Mouse (Mus musculus): ENCODE measurements around the gene Gm28729. TPM values are rescaled to one million over a fixed set of nuclear protein-coding genes. Genes with fewer than 3 reads are reported as not detected.
"Not testable (repeated sequence)": the region's sequence is repeated elsewhere in the genome, so short reads cannot be mapped to it uniquely, and the experiment has no call there.

Gm28729 gene
- polyA plus RNA-seq, 2 experiments, result 0.11 TPM; not detected in 1

DNA sequence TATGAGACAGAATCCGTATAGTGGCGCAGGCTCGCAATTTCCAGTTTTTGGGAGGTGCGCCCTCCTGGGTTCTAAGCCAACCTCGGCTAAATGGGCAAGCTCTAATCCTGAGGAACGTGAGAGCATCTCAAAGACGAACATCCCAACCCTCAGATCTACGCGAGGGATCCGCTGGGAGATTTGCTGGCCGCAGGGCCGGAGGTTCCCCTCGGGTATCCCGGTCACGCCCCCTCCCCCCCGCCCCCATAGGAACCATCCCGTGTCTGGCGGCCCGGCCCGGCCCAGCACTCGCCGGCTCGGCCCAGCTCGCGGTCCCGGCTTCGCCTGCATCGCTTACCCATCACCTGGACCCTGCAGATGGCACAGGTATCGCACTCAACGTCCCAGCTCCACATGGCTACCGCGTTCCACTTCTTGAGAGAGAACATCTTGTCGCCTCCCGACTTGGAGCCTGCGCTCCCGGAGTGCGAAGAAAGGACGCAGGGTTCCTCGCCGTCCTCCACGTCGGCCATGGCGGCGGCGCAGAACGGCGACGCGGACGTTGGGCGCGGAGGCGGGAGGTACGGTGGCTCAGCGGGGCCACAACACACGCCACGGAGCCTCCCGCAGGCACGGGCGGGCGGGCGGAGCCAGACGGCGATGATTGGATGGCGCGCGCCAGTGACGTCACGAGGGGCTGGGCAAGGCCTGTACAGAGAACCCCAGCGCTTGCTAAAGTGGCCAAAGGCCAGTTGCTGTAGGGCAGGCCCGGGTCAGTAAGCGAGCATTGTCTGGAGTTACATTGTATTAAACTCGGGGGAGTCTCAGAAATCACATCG is 46.8 kb downstream of the Gm28729 start, which contains the start of gene Rnf7:
Gene Rnf7 (minus strand): TSS at position 605 of the 818 bp plus-strand sequence.
- TF ChIP-seq POLR2A (IDR thresholded peaks at IDR 0.05; ENCODE audit: borderline replicate concordance, extremely low read depth, insufficient read depth, insufficient read length), result 0 out of 2 replicates have a peak, but pooled peaks have one; percentile 68
- DNase-seq (ENCODE audit: low spot score), result peak; percentile 95

DNA sequence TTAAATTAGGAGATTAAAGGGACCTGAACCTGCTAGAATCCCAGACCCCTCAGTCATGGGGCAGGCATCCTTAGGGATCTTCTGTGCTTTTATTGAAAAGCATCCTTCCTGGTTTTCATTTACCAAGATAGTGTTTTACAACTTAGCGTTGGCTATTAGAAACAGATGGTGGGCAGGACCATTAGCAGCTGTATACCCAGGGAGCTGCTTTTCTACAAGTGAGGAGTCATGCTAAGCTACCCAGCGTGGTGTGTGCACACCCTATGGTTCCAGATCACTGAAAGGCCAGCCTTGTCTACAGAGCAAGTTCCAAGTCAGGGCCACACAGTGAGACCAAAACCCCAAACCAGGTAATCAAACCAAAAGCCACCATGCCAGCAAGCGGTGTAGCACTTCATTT is 52.7 kb downstream of the Gm28729 start:
- Histone ChIP-seq H3K4me1 (ENCODE audit: control insufficient read depth, insufficient read depth, low read length) (peaks cover 7% of the 10 kb centered on the region; the same call in 1 of the 2 replicates), H3K36me3 (ENCODE audit: control insufficient read depth, insufficient read depth, low read length) (peaks cover 55% of the 10 kb centered on the region), H3K27me3 (ENCODE audit: control insufficient read depth, insufficient read depth, low read length) (no peaks in the 10 kb centered on the region), H3K9me3 (ENCODE audit: control insufficient read depth, low read length) (no peaks in the 10 kb centered on the region), H3K4me2 (replicated peaks; ENCODE audit: low read depth, low read length, severe bottlenecking) (no peak overlapping the region), H3K9ac (ENCODE audit: low read depth, low read length, severe bottlenecking) (no peak overlapping the region), H3K27ac (replicated peaks; ENCODE audit: low read depth, low read length) (no peak overlapping the region), H3K4me3 (replicated peaks; ENCODE audit: low read length) (no peak overlapping the region)
- ATAC-seq (ENCODE audit: low FRiP score, low read depth) (no peak), DNase-seq (ENCODE audit: low spot score) (no peak)
- TF ChIP-seq POLR2A (IDR thresholded peaks at IDR 0.05; ENCODE audit: borderline replicate concordance, extremely low read depth, insufficient read depth, insufficient read length), result no peak
- WGBS, result 42% methylated on average over 3 of the region's 3 CpGs

More for the DNA sequence above, 46.8 kb downstream of the Gm28729 start, which contains the start of gene Rnf7:
- Histone ChIP-seq H3K4me3 (replicated peaks; ENCODE audit: low read length) (peak within 1 kb of the TSS; percentile 56), H3K9me3 (ENCODE audit: control insufficient read depth, low read length) (no peaks in the 10 kb centered on the region), H3K4me1 (ENCODE audit: control insufficient read depth, insufficient read depth, low read length) (peaks cover 9% of the 10 kb centered on the region; the same call in 1 of the 2 replicates), H3K4me2 (replicated peaks; ENCODE audit: low read depth, low read length, severe bottlenecking) (peak within 1 kb of the TSS; percentile 56), H3K27ac (replicated peaks; ENCODE audit: low read depth, low read length) (peak within 1 kb of the TSS; percentile 84), H3K36me3 (ENCODE audit: control insufficient read depth, insufficient read depth, low read length) (peaks cover 22% of the 10 kb centered on the region), H3K9ac (ENCODE audit: low read depth, low read length, severe bottlenecking) (peak within 1 kb of the TSS; percentile 73), H3K27me3 (ENCODE audit: control insufficient read depth, insufficient read depth, low read length) (no peaks in the 10 kb centered on the region)
- WGBS, result under 1% methylated on average over 74 of the region's 74 CpGs
- peak; percentile 99 for ATAC-seq (ENCODE audit: low FRiP score, low read depth)

DNA sequence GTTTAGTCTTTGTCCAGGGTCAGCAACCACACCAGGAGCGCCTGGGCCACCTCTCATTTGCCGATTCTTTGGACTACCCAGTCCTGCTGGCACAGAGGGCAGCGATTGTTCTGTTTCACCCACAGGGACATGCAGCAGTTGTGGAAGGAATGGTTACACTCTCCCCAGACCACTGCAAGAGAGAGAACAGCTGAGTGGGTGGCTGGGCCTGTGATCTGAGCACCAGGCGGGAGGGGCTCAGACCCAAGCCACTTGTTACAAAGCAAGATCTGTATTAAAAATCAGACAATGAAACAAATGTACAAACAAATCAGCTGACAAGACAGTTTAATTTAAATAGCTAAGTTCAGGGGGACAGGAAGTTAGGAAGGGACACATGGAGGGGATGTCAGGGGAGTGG is 53.4 kb downstream of the Gm28729 start:
- ATAC-seq (ENCODE audit: low FRiP score, low read depth); H3K27me3 ChIP-seq (ENCODE audit: control insufficient read depth, insufficient read depth, low read length); H3K9me3 ChIP-seq (ENCODE audit: control insufficient read depth, low read length); H3K4me1 ChIP-seq (ENCODE audit: control insufficient read depth, insufficient read depth, low read length); H3K27ac ChIP-seq (replicated peaks; ENCODE audit: low read depth, low read length); H3K4me3 ChIP-seq (replicated peaks; ENCODE audit: low read length); DNase-seq (ENCODE audit: low spot score); H3K9ac ChIP-seq (ENCODE audit: low read depth, low read length, severe bottlenecking); H3K4me2 ChIP-seq (replicated peaks; ENCODE audit: low read depth, low read length, severe bottlenecking): not testable (repeated sequence)
- WGBS, result 94% methylated on average over 4 of the region's 4 CpGs
- H3K36me3 ChIP-seq (ENCODE audit: control insufficient read depth, insufficient read depth, low read length), result peaks cover 61% of the 10 kb centered on the region

DNA sequence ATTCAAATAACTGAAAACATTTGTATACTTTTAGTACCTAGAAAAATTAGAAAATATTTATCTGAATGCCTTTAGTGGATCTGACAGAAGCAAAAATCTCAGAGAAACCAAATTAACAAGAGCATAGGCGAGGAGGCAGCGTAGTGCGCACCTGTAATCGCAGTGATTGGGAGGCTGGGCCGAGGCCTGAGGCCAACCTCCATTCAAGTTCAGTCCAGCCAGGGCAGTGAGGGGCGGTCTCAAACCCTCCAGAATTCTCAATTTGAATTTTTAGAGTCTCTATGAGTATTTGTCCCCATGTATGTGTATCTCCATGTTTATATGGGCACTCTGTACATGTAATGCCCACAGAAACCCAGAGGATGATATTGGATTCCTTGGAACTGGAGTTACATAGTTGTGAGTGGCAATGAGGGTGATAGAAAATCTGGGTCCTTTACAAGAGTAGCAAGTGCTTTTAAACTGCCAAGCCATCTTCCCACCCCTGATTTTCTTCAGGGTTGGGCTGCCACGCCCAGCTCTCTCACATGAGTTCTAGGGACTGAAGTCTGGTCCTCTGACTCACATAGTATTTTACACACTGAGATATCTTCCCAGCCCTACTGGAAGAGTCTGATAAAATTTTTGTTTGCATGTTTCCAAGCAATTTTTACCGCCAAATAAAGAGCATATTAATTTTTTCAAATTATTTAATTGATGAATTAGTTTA is 54.6 kb downstream of the Gm28729 start:
- Histone ChIP-seq H3K27ac (replicated peaks; ENCODE audit: low read depth, low read length) (no peak overlapping the region), H3K27me3 (ENCODE audit: control insufficient read depth, insufficient read depth, low read length) (no peaks in the 10 kb centered on the region), H3K36me3 (ENCODE audit: control insufficient read depth, insufficient read depth, low read length) (peaks cover 61% of the 10 kb centered on the region), H3K4me1 (ENCODE audit: control insufficient read depth, insufficient read depth, low read length) (no peaks in the 10 kb centered on the region), H3K4me2 (replicated peaks; ENCODE audit: low read depth, low read length, severe bottlenecking) (no peak overlapping the region), H3K9me3 (ENCODE audit: control insufficient read depth, low read length) (no peaks in the 10 kb centered on the region), H3K4me3 (replicated peaks; ENCODE audit: low read length) (no peak overlapping the region), H3K9ac (ENCODE audit: low read depth, low read length, severe bottlenecking) (no peak overlapping the region)
- ATAC-seq (ENCODE audit: low FRiP score, low read depth) (no peak), DNase-seq (ENCODE audit: low spot score) (no peak)
- WGBS, result 91% methylated on average over 8 of the region's 8 CpGs
- TF ChIP-seq POLR2A (IDR thresholded peaks at IDR 0.05; ENCODE audit: borderline replicate concordance, extremely low read depth, insufficient read depth, insufficient read length), result no peak

DNA sequence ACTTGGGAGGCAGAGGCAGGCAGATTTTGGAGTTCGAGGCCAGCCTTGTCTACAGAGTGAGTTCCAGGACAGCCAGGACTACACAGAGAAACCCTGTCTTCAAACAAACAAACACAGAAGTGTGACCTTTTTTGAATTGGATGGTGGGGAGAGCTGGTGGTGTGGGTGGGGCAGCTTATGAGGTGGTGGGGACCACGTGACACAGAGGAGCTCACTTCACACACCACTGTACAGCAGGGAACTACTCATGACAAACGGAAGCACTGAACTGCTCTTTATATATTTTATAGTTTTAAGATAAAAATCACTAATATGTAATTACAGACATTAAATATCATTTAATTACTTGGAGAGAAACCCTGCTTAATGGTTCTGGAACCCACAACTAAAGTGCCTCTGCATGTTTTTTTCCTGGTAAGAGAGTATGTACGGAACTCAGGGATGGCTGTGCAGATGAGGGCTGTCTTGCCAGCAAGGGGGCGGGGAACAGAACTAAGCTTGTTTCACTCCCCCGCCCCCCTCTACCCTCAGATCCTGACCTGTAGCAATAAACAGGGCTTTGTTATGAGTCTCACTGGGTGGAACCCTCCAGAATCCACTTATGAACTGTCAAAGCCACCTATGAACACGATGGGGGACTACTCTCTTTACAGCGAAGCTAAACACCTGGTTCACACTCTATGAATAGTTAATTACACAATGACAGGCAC is 55.4 kb downstream of the Gm28729 start:
- 48% methylated on average over 8 of the region's 8 CpGs for WGBS
- ATAC-seq (ENCODE audit: low FRiP score, low read depth) (no peak), DNase-seq (ENCODE audit: low spot score) (no peak)

More for the DNA sequence above, 55.4 kb downstream of the Gm28729 start:
- no peaks in the 10 kb centered on the region for H3K27me3 ChIP-seq (ENCODE audit: control insufficient read depth, insufficient read depth, low read length)
- H3K4me2 ChIP-seq (replicated peaks; ENCODE audit: low read depth, low read length, severe bottlenecking), result no peak overlapping the region
- no peak for TF ChIP-seq POLR2A (IDR thresholded peaks at IDR 0.05; ENCODE audit: borderline replicate concordance, extremely low read depth, insufficient read depth, insufficient read length)
- H3K27ac ChIP-seq (replicated peaks; ENCODE audit: low read depth, low read length), result no peak overlapping the region
- no peaks in the 10 kb centered on the region for H3K9me3 ChIP-seq (ENCODE audit: control insufficient read depth, low read length)
- H3K36me3 ChIP-seq (ENCODE audit: control insufficient read depth, insufficient read depth, low read length), result peaks cover 54% of the 10 kb centered on the region
- H3K9ac ChIP-seq (ENCODE audit: low read depth, low read length, severe bottlenecking), result no peak overlapping the region
- no peak overlapping the region for H3K4me3 ChIP-seq (replicated peaks; ENCODE audit: low read length)
- H3K4me1 ChIP-seq (ENCODE audit: control insufficient read depth, insufficient read depth, low read length), result no peaks in the 10 kb centered on the region

Measured in limb, embryonic 14.5 days (tissue).